Mouse (Mus musculus): ENCODE data around the gene Dmbt1. TPM values are rescaled to one million over a fixed set of nuclear protein-coding genes. Genes with fewer than 3 reads are reported as not detected.
"Not testable (repeated sequence)": the region's sequence is repeated elsewhere in the genome, so short reads cannot be mapped to it uniquely, and the experiment has no call there.

Gene Dmbt1
- polyA plus RNA-seq, 1 experiment from 2014 or later = 47.9 TPM

DNA sequence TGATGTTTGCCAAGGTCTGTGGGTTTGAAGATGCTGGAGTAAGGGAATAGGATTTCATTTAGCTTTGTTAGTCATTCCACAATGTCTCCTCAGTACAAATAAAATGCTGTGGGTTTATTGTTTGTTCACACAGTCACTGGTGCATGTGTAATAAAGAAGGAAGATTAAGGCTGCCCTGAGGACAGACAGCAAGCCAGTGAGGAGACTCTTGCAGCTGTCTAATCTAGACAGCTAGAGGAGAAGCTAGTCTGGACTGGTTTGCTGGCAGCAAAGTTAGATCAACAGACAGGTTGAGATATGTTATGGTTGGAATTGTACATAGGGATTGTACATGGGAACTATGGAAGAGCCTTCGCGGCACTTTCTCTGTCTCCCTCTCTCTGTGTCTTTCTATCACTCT lies 24.6 kb upstream of the Dmbt1 start:
- Histone ChIP-seq H3K27me3 (replicated peaks) (no peaks in the 10 kb centered on the region), H3K4me2 (no peak overlapping the region), H3K4me1 (no peaks in the 10 kb centered on the region), H3K9ac (no peak overlapping the region), H3K9me3 (no peaks in the 10 kb centered on the region), H3K4me3 (replicated peaks) (no peak overlapping the region), H3K27ac (no peak overlapping the region), H3K36me3 (no peaks in the 10 kb centered on the region)
- 95% methylated on average over 2 of the region's 2 CpGs for WGBS
- ATAC-seq (ENCODE audit: insufficient read depth, low FRiP score, low read depth) = no peak

GRCm38 (mm10) chr7:131009178-131009577 lies 22.7 kb upstream of the Dmbt1 start:
- no peaks in the 10 kb centered on the region for H3K27me3 ChIP-seq (replicated peaks)
- H3K9ac ChIP-seq = no peak overlapping the region
- H3K27ac ChIP-seq = no peak overlapping the region
- no peaks in the 10 kb centered on the region for H3K36me3 ChIP-seq
- no peaks in the 10 kb centered on the region for H3K4me1 ChIP-seq
- no peaks in the 10 kb centered on the region for H3K9me3 ChIP-seq
- 80% methylated on average over 5 of the region's 5 CpGs for WGBS
- H3K4me3 ChIP-seq (replicated peaks) = no peak overlapping the region
- ATAC-seq (ENCODE audit: insufficient read depth, low FRiP score, low read depth) = no peak
- no peak overlapping the region for H3K4me2 ChIP-seq

DNA sequence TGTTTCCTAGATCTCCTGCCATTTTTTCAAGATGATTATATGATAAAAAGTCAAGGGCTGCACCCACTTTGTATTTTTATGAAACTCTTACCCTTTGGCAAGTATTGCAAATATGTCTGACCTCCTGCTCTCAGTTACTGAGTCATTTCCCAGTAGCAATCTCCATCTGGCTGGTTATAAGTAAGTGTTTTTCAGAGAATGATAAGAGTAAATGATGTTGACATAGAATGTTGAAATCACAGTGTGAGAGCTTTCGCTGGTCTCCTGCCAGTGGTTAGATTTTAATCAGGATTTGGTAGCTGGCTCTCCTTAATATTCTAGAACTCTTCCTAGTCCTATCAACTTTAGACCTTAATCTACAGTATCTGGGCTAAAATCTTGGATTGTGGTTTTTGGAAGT lies 20.0 kb upstream of the Dmbt1 start:
- Histone ChIP-seq H3K4me1 (no peaks in the 10 kb centered on the region), H3K27me3 (replicated peaks) (no peaks in the 10 kb centered on the region), H3K4me3 (replicated peaks) (no peak overlapping the region), H3K4me2 (no peak overlapping the region), H3K9me3 (no peaks in the 10 kb centered on the region), H3K36me3 (no peaks in the 10 kb centered on the region), H3K27ac (no peak overlapping the region), H3K9ac (no peak overlapping the region)
- ATAC-seq (ENCODE audit: insufficient read depth, low FRiP score, low read depth) = no peak
- WGBS = 59% methylated on average over 1 of the region's 1 CpGs

DNA sequence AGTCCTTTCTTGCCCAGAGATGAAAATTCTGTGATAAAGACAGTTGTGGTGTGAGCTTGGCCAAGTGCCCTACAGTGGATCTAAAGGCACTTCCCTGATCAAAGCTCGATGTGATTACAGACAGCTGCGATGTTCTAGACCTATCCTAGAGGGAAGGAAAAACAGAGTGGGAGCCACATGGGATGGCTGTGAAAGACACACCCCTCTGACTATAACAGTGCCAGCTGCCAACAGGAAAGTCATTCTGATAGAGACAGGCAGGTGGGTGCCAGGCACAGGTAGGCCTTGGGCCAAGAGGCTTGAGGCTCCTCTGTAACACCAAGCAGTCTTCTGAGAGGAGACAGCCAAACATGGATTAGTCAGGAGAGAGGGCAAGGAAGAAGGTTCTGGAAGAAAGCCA lies 12.7 kb upstream of the Dmbt1 start:
- no peak overlapping the region for H3K4me2 ChIP-seq
- WGBS = 78% methylated on average over 2 of the region's 2 CpGs
- no peak overlapping the region for H3K4me3 ChIP-seq (replicated peaks)
- H3K36me3 ChIP-seq = no peaks in the 10 kb centered on the region
- H3K4me1 ChIP-seq = no peaks in the 10 kb centered on the region
- ATAC-seq (ENCODE audit: insufficient read depth, low FRiP score, low read depth) = no peak
- H3K9ac ChIP-seq = no peak overlapping the region
- H3K27me3 ChIP-seq (replicated peaks) = no peaks in the 10 kb centered on the region
- H3K9me3 ChIP-seq = no peaks in the 10 kb centered on the region
- no peak overlapping the region for H3K27ac ChIP-seq

DNA sequence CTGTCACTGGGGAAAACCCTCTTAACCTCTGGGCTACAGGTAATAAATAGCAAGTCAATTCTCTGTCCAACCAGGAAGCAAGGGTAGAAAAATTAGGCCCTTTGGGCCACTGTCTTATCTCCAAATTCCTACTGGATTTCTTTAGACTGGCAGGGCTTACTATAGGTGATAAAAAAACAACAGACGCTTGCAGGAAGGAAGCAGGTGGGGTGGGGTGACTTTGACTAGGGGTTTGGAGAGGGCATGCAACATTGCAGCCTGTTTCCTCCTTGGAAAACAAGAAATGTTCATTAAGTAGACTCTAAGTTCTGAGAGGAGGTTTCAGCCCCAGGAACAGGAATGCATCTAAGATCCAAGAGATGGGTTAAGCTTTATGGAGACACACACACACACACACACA lies 7.0 kb upstream of the Dmbt1 start:
- no peaks in the 10 kb centered on the region for H3K9me3 ChIP-seq
- H3K4me1 ChIP-seq = no peaks in the 10 kb centered on the region
- no peak overlapping the region for H3K9ac ChIP-seq
- no peak overlapping the region for H3K4me2 ChIP-seq
- H3K4me3 ChIP-seq (replicated peaks) = no peak overlapping the region
- H3K36me3 ChIP-seq = no peaks in the 10 kb centered on the region
- no peaks in the 10 kb centered on the region for H3K27me3 ChIP-seq (replicated peaks)
- 30% methylated on average over 1 of the region's 1 CpGs for WGBS
- ATAC-seq (ENCODE audit: insufficient read depth, low FRiP score, low read depth) = 0 out of 2 replicates have a peak, but pooled peaks have one; percentile 14
- 0 out of 2 replicates have a peak overlapping the region, but pooled peaks have one; percentile 4 for H3K27ac ChIP-seq

DNA sequence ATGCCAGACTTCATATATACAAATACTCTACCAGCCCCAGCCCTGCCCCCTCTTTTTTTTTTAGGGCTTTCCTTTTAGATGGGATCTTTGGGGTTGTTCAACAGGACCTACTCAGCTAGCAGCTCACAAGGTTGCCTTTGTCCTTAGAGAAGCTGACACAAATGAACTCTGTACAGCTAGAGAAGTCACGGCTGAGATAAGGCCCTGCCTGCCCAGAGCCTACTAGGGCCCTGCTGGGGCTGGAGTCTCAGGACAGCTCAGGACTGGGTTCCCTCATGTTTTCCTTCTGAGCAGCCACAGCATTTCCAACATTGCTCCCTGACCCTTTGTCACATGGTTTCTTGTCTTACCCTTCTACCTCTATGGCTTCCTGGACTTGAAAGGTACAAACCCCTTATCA lies 4.3 kb upstream of the Dmbt1 start:
- WGBS = 63% methylated on average over 1 of the region's 1 CpGs
- Histone ChIP-seq H3K4me3 (replicated peaks) (no peak overlapping the region), H3K9me3 (no peaks in the 10 kb centered on the region), H3K4me2 (no peak overlapping the region), H3K36me3 (no peaks in the 10 kb centered on the region), H3K4me1 (no peaks in the 10 kb centered on the region), H3K27ac (no peak overlapping the region), H3K9ac (no peak overlapping the region), H3K27me3 (replicated peaks) (no peaks in the 10 kb centered on the region)
- ATAC-seq (ENCODE audit: insufficient read depth, low FRiP score, low read depth) = peak; percentile 73

DNA sequence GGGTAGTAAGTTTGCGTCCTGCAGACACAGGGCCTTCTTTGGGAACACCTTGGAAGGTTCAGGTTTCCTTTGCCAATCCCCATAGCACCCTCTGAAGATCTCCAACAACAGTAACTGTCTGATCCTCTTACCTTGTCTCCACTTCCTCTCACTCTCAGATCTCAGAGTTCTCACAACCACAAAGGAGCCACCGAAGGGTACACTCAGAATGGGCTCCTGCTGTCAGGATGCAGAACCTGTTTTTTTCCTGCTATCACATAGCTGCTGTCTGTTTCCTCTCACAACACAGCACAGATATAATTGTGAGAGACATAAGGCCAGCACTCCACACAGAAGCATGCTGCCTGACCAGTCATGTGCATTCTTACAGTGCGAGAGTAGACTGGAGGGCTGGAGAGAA lies 4.5 kb downstream of the Dmbt1 start:
- whole genome bisulfite sequencing = 75% methylated on average over 3 of the region's 3 CpGs
- H3K36me3 ChIP-seq = no peaks in the 10 kb centered on the region

DNA sequence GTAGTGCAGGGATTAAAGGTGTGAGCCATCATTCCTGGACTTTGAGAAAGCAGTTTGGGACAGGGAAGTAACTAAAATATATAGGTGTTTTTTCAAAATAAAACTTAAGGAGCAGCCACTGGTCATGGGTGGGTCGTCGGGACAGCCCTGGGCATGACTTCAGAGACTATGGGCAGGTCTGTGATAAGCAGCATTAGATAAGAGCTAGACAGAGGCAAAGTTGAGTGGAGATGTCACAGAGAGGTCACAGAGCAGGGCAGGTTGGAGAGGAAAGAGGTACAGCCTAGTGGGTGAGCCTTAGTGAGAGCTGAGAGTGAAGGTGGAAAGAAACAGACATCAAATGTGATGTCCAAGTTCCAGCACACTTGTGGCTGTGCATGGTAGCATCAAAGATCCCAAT lies 5.2 kb downstream of the Dmbt1 start:
- H3K9me3 ChIP-seq = no peaks in the 10 kb centered on the region
- H3K4me2 ChIP-seq = no peak overlapping the region
- no peak overlapping the region for H3K4me3 ChIP-seq (replicated peaks)
- no peaks in the 10 kb centered on the region for H3K27me3 ChIP-seq (replicated peaks)
- WGBS = 51% methylated on average over 2 of the region's 2 CpGs
- ATAC-seq (ENCODE audit: insufficient read depth, low FRiP score, low read depth) = no peak
- no peaks in the 10 kb centered on the region for H3K36me3 ChIP-seq
- no peak overlapping the region for H3K27ac ChIP-seq
- no peaks in the 10 kb centered on the region for H3K4me1 ChIP-seq
- H3K9ac ChIP-seq = no peak overlapping the region

More for the DNA sequence above, 4.5 kb downstream of the Dmbt1 start:
- no peak overlapping the region for H3K4me2 ChIP-seq
- H3K27me3 ChIP-seq (replicated peaks) = no peaks in the 10 kb centered on the region
- ATAC-seq (ENCODE audit: insufficient read depth, low FRiP score, low read depth) = no peak
- no peak overlapping the region for H3K27ac ChIP-seq
- no peaks in the 10 kb centered on the region for H3K4me1 ChIP-seq
- H3K9me3 ChIP-seq = no peaks in the 10 kb centered on the region
- no peak overlapping the region for H3K9ac ChIP-seq
- H3K4me3 ChIP-seq (replicated peaks) = no peak overlapping the region

DNA sequence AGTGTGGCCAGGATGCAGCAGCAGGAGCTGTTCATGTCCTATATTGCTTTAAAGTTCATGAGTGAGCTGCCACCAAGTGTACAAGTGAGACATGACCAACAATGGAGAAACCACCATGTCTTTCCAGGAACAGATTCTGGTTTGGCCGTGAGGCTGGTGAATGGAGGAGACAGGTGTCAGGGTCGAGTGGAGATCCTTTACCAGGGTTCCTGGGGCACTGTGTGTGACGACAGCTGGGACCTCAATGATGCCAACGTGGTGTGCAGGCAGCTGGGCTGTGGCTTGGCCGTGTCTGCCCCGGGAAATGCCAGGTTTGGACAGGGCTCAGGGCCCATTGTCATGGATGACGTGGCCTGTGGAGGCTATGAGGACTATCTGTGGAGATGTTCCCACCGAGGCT lies 8.9 kb downstream of the Dmbt1 start:
- H3K4me2 ChIP-seq; H3K4me3 ChIP-seq (replicated peaks); H3K4me1 ChIP-seq; H3K9me3 ChIP-seq; H3K27ac ChIP-seq; H3K27me3 ChIP-seq (replicated peaks); ATAC-seq (ENCODE audit: insufficient read depth, low FRiP score, low read depth); H3K9ac ChIP-seq; H3K36me3 ChIP-seq: not testable (repeated sequence)
- 82% methylated on average over 8 of the region's 8 CpGs for WGBS

GRCm38 (mm10) chr7:131042657-131043056 lies 10.8 kb downstream of the Dmbt1 start:
- Histone ChIP-seq H3K4me2 (no peak overlapping the region), H3K9ac (no peak overlapping the region), H3K36me3 (no peaks in the 10 kb centered on the region), H3K9me3 (no peaks in the 10 kb centered on the region), H3K4me3 (replicated peaks) (no peak overlapping the region), H3K27ac (no peak overlapping the region), H3K4me1 (no peaks in the 10 kb centered on the region), H3K27me3 (replicated peaks) (no peaks in the 10 kb centered on the region)
- 59% methylated on average over 1 of the region's 1 CpGs for WGBS
- ATAC-seq (ENCODE audit: insufficient read depth, low FRiP score, low read depth) = no peak

- not testable (repeated sequence) for H3K27ac ChIP-seq; ATAC-seq (ENCODE audit: insufficient read depth, low FRiP score, low read depth); H3K9ac ChIP-seq; H3K4me3 ChIP-seq (replicated peaks); H3K27me3 ChIP-seq (replicated peaks); H3K4me1 ChIP-seq; H3K36me3 ChIP-seq; H3K9me3 ChIP-seq; H3K4me2 ChIP-seq
- WGBS = 29% methylated on average over 3 of the region's 3 CpGs
Measured at GRCm38 (mm10) chr7:131045258-131045835, 13.5 kb downstream of the Dmbt1 start.

DNA sequence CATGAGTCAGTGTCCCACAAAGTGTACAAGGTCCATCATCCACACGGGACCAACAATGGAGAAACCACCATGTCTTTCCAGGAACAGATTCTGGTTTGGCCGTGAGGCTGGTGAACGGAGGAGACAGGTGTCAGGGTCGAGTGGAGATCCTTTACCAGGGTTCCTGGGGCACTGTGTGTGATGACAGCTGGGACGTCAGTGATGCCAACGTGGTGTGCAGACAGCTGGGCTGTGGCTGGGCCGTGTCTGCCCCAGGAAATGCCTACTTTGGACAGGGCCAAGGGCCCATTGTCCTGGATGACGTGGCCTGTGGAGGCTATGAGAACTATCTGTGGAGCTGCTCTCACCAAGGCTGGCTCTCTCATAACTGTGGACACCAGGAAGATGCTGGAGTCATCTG lies 18.0 kb downstream of the Dmbt1 start:
- H3K4me3 ChIP-seq (replicated peaks); H3K9ac ChIP-seq; H3K27ac ChIP-seq; H3K27me3 ChIP-seq (replicated peaks); ATAC-seq (ENCODE audit: insufficient read depth, low FRiP score, low read depth); H3K9me3 ChIP-seq; H3K4me1 ChIP-seq; H3K36me3 ChIP-seq; H3K4me2 ChIP-seq: not testable (repeated sequence)
- whole genome bisulfite sequencing = 85% methylated on average over 8 of the region's 8 CpGs

DNA sequence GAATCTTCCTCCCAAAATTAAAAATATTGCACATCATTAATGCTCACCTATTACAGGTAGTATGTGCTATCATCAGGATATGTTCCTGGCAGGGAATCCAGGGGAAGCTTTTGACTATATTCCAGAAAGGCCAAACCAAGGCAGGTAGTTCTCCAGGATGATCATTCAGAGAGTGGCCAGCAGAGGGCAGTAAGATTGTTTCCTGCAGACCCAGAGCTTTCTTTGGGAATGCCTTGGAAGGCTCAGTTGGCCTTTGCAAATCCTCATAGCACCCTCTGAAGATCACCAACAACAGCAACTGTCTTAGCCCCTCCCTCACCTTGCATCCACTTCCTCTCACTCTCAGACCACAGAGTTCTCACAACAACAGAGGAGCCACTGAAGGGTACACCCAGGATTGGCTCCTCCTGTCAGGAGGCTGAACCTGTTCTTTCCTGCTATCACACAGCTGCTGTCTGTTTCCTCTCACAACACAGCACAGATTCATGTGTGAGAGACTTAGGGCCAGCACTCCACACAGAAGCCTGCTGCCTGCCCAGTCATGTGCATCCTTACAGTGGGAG lies 23.0 kb downstream of the Dmbt1 start:
- H3K4me2 ChIP-seq = no peak overlapping the region
- H3K4me1 ChIP-seq = no peaks in the 10 kb centered on the region
- no peaks in the 10 kb centered on the region for H3K9me3 ChIP-seq
- ATAC-seq (ENCODE audit: insufficient read depth, low FRiP score, low read depth) = no peak
- H3K4me3 ChIP-seq (replicated peaks) = no peak overlapping the region
- H3K27ac ChIP-seq = no peak overlapping the region
- H3K27me3 ChIP-seq (replicated peaks) = no peaks in the 10 kb centered on the region
- no peak overlapping the region for H3K9ac ChIP-seq
- no peaks in the 10 kb centered on the region for H3K36me3 ChIP-seq
